In genomic region chr12:112928401-112929241, GRCm38 (mm10) we compare ENCODE assay signal across 8 mouse cellular contexts. TPM values are rescaled to one million over a fixed set of nuclear protein-coding genes. Genes with fewer than 3 reads are reported as not detected.
A peak's percentile ranks its signal among the peaks of the same experiment; 100 is the strongest.
DNase-seq lines count a peak whose midpoint lies in the region; ATAC-seq lines count a peak whose summit lies in the region.

No protein-coding gene starts in this region.

- H3K4me1 ChIP-seq in forebrain, embryonic 14.5 days (ENCODE audit: control insufficient read depth, insufficient read depth, low read length), result peaks cover 8% of the 10 kb centered on the region
- peaks cover 34% of the 10 kb centered on the region for H3K4me1 ChIP-seq in intestine, embryonic 15.5 days (replicated peaks)
- peaks cover 22% of the 10 kb centered on the region for H3K4me1 ChIP-seq in liver, embryonic 13.5 days (replicated peaks)
- peaks cover 50% of the 10 kb centered on the region for H3K4me1 ChIP-seq in neural tube, embryonic 13.5 days (replicated peaks)

- H3K9ac ChIP-seq in forebrain, embryonic 14.5 days (ENCODE audit: low read length), result peak overlapping the region; percentile 71
- peak overlapping the region; percentile 49 for H3K9ac ChIP-seq in intestine, embryonic 15.5 days
- H3K9ac ChIP-seq in liver, embryonic 13.5 days, result no peak overlapping the region
- peak overlapping the region; percentile 83 for H3K9ac ChIP-seq in neural tube, embryonic 13.5 days

- no peaks in the 10 kb centered on the region for H3K36me3 ChIP-seq in forebrain, embryonic 14.5 days (ENCODE audit: control insufficient read depth, insufficient read depth, low read length)
- H3K36me3 ChIP-seq in intestine, embryonic 15.5 days, result no peaks in the 10 kb centered on the region
- no peaks in the 10 kb centered on the region for H3K36me3 ChIP-seq in liver, embryonic 13.5 days
- H3K36me3 ChIP-seq in neural tube, embryonic 13.5 days, result no peaks in the 10 kb centered on the region

- 1% methylated on average over 82 of the region's 124 CpGs for WGBS in forebrain, embryonic 14.5 days
- WGBS in intestine, embryonic 15.5 days, result 2% methylated on average over 97 of the region's 124 CpGs
- 3% methylated on average over 114 of the region's 124 CpGs for WGBS in liver, embryonic 13.5 days (ENCODE audit: insufficient replicate concordance)
- WGBS in neural tube, embryonic 13.5 days, result under 1% methylated on average over 113 of the region's 124 CpGs

- peak; percentile 52 for ATAC-seq in forebrain, embryonic 14.5 days
- peak; percentile 42 for ATAC-seq in intestine, embryonic 15.5 days
- ATAC-seq in liver, embryonic 13.5 days (ENCODE audit: low read depth), result no peak
- peak; percentile 67 for ATAC-seq in neural tube, embryonic 13.5 days (ENCODE audit: low read depth)

- H3K4me2 ChIP-seq in forebrain, embryonic 14.5 days (ENCODE audit: low read length), result peak overlapping the region; percentile 75
- H3K4me2 ChIP-seq in intestine, embryonic 15.5 days (replicated peaks), result peak overlapping the region; percentile 98
- H3K4me2 ChIP-seq in liver, embryonic 13.5 days, result peak overlapping the region; percentile 69
- H3K4me2 ChIP-seq in neural tube, embryonic 13.5 days, result peak overlapping the region; percentile 81

- peak overlapping the region; percentile 58 for H3K4me3 ChIP-seq in forebrain, embryonic 14.5 days (ENCODE audit: low read depth, low read length)
- peak overlapping the region; percentile 53 for H3K4me3 ChIP-seq in intestine, embryonic 15.5 days (replicated peaks)
- peak overlapping the region; percentile 51 for H3K4me3 ChIP-seq in liver, embryonic 13.5 days (replicated peaks)
- peak overlapping the region; percentile 68 for H3K4me3 ChIP-seq in neural tube, embryonic 13.5 days

- H3K27ac ChIP-seq in forebrain, embryonic 14.5 days (ENCODE audit: low read depth, low read length), result peak overlapping the region; percentile 65
- H3K27ac ChIP-seq in intestine, embryonic 15.5 days, result no peak overlapping the region
- no peak overlapping the region for H3K27ac ChIP-seq in liver, embryonic 13.5 days
- peak overlapping the region; percentile 91 for H3K27ac ChIP-seq in neural tube, embryonic 13.5 days (replicated peaks)

- peak; percentile 45 for DNase-seq in cerebellum, adult 9-11 months
- DNase-seq in cerebellum, adult 9-10 months, result no peak
- DNase-seq in MN1 (ENCODE audit: low spot score), result peak; percentile 62
- DNase-seq in forebrain, embryonic 14.5 days (ENCODE audit: low spot score), result peak; percentile 49
- no peak for DNase-seq in liver, embryonic 13.5 days
- DNase-seq in urinary bladder, postnatal 14 days (ENCODE audit: low spot score), result peak; percentile 80

- H3K27me3 ChIP-seq in forebrain, embryonic 14.5 days (replicated peaks; ENCODE audit: control insufficient read depth, insufficient read depth, low read length), result peaks cover 41% of the 10 kb centered on the region
- H3K27me3 ChIP-seq in intestine, embryonic 15.5 days (replicated peaks), result peaks cover 53% of the 10 kb centered on the region
- H3K27me3 ChIP-seq in liver, embryonic 13.5 days, result peaks cover 80% of the 10 kb centered on the region
- H3K27me3 ChIP-seq in neural tube, embryonic 13.5 days, result peaks cover 51% of the 10 kb centered on the region

- no peaks in the 10 kb centered on the region for H3K9me3 ChIP-seq in forebrain, embryonic 14.5 days (replicated peaks; ENCODE audit: control insufficient read depth, low read length)
- H3K9me3 ChIP-seq in intestine, embryonic 15.5 days, result no peaks in the 10 kb centered on the region
- no peaks in the 10 kb centered on the region for H3K9me3 ChIP-seq in liver, embryonic 13.5 days (replicated peaks)
- no peaks in the 10 kb centered on the region for H3K9me3 ChIP-seq in neural tube, embryonic 13.5 days

RNA-seq across cellular contexts. Expression of gene Jag2, which starts 1.0 kb away (rescaled TPM):
- polyA plus RNA-seq in forebrain, embryonic 14.5 days (2014; fragmentation: Nextera tagmentation; extraction: Ambion mirVana), result 5.3 and 7.5 TPM in 2 replicates
- 3.7 and 4.1 TPM in 2 replicates for polyA plus RNA-seq in intestine, embryonic 15.5 days (2015; fragmentation: Nextera tagmentation; extraction: Ambion mirVana)
- 0.13 and 0.20 TPM in 2 replicates for polyA plus RNA-seq in liver, embryonic 13.5 days (2015; fragmentation: Nextera tagmentation; extraction: Ambion mirVana)
- 8.6 and 9.6 TPM in 2 replicates for polyA plus RNA-seq in neural tube, embryonic 13.5 days (2015; fragmentation: Nextera tagmentation; extraction: Ambion mirVana)

RNA-seq across cellular contexts. Expression of gene Nudt14, which starts 13.3 kb away (rescaled TPM):
- 62.8 and 75.9 TPM in 2 replicates for polyA plus RNA-seq in forebrain, embryonic 14.5 days (2014; fragmentation: Nextera tagmentation; extraction: Ambion mirVana)
- 91.3 and 94.7 TPM in 2 replicates for polyA plus RNA-seq in intestine, embryonic 15.5 days (2015; fragmentation: Nextera tagmentation; extraction: Ambion mirVana)
- 14.7 and 15.2 TPM in 2 replicates for polyA plus RNA-seq in liver, embryonic 13.5 days (2015; fragmentation: Nextera tagmentation; extraction: Ambion mirVana)
- 55.1 and 74.8 TPM in 2 replicates for polyA plus RNA-seq in neural tube, embryonic 13.5 days (2015; fragmentation: Nextera tagmentation; extraction: Ambion mirVana)

RNA-seq across cellular contexts. Expression of gene Btbd6, which starts 47.7 kb away (rescaled TPM):
- 35.0 and 37.5 TPM in 2 replicates for polyA plus RNA-seq in forebrain, embryonic 14.5 days (2014; fragmentation: Nextera tagmentation; extraction: Ambion mirVana)
- polyA plus RNA-seq in intestine, embryonic 15.5 days (2015; fragmentation: Nextera tagmentation; extraction: Ambion mirVana), result 19.5 and 22.4 TPM in 2 replicates
- 6.3 and 6.6 TPM in 2 replicates for polyA plus RNA-seq in liver, embryonic 13.5 days (2015; fragmentation: Nextera tagmentation; extraction: Ambion mirVana)
- 35.0 and 41.4 TPM in 2 replicates for polyA plus RNA-seq in neural tube, embryonic 13.5 days (2015; fragmentation: Nextera tagmentation; extraction: Ambion mirVana)

Comparison
In these comparisons a context has a peak if more than half of its experiments do, and no peak if none do; other contexts are left out.
1. DNase-seq: peak in cerebellum, adult 9-11 months (single experiment), MN1 (single experiment), forebrain, embryonic 14.5 days (single experiment) and urinary bladder, postnatal 14 days (single experiment); none in cerebellum, adult 9-10 months (single experiment) and liver, embryonic 13.5 days (single experiment).
2. H3K27ac ChIP-seq: peak in forebrain, embryonic 14.5 days (single experiment) and neural tube, embryonic 13.5 days (single experiment); none in intestine, embryonic 15.5 days (single experiment) and liver, embryonic 13.5 days (single experiment).
3. Peak in every context shown above with its lines, with median percentiles within 50 percentile points of each other: H3K4me2 ChIP-seq and H3K4me3 ChIP-seq.